Mouse (Mus musculus) heart, adult 11 months (tissue): ENCODE results near the gene Ranbp17.

Experiments used
- DNase-seq: peaks from one replicate; pipeline ENCODE4 v3.0.0; 2022

Gene Ranbp17

GRCm38 (mm10) chr11:33228186-33228585 lies 285.4 kb downstream of the Ranbp17 start:
- peak; percentile 79 for DNase-seq

GRCm38 (mm10) chr11:33226516-33226915 lies 287.0 kb downstream of the Ranbp17 start:
- DNase-seq: peak; percentile 82

GRCm38 (mm10) chr11:33221566-33222365 lies 291.8 kb downstream of the Ranbp17 start:
- DNase-seq: no peak

- no peak for DNase-seq
Observed at GRCm38 (mm10) chr11:33220763-33221162, 292.8 kb downstream of the Ranbp17 start.

GRCm38 (mm10) chr11:33217384-33218079 lies 296.0 kb downstream of the Ranbp17 start:
- peak; percentile 86 for DNase-seq

- DNase-seq: no peak
Observed at GRCm38 (mm10) chr11:33207411-33207810, 306.1 kb downstream of the Ranbp17 start.

GRCm38 (mm10) chr11:33204966-33205365 lies 308.6 kb downstream of the Ranbp17 start:
- no peak for DNase-seq

- DNase-seq: no peak
Observed at GRCm38 (mm10) chr11:33204329-33204705, 309.2 kb downstream of the Ranbp17 start.

GRCm38 (mm10) chr11:33203383-33204328 lies 309.9 kb downstream of the Ranbp17 start, which contains the start of gene Tlx3:
Tlx3 (minus strand) TSS chr11:33203589.
- no peak for DNase-seq

- DNase-seq: no peak
Observed at GRCm38 (mm10) chr11:33202972-33203371, 310.6 kb downstream of the Ranbp17 start.

GRCm38 (mm10) chr11:33202296-33202695 lies 311.2 kb downstream of the Ranbp17 start:
- DNase-seq: no peak

- DNase-seq: no peak
Observed at GRCm38 (mm10) chr11:33201626-33202010, 311.9 kb downstream of the Ranbp17 start.

- no peak for DNase-seq
Observed at GRCm38 (mm10) chr11:33200764-33201625, 312.6 kb downstream of the Ranbp17 start.

- no peak for DNase-seq
Observed at GRCm38 (mm10) chr11:33199906-33200763, 313.4 kb downstream of the Ranbp17 start.

GRCm38 (mm10) chr11:33199117-33199514 lies 314.4 kb downstream of the Ranbp17 start:
- no peak for DNase-seq

- DNase-seq: no peak
Observed at GRCm38 (mm10) chr11:33198351-33199116, 315.0 kb downstream of the Ranbp17 start.

- peak; percentile 80 for DNase-seq
Observed at GRCm38 (mm10) chr11:33197673-33198072, 315.9 kb downstream of the Ranbp17 start.

GRCm38 (mm10) chr11:33197133-33197514 lies 316.4 kb downstream of the Ranbp17 start:
- no peak for DNase-seq

- no peak for DNase-seq
Observed at GRCm38 (mm10) chr11:33196447-33197132, 317.0 kb downstream of the Ranbp17 start.
